Mouse (Mus musculus) heart, postnatal 0 days (tissue): ENCODE results near the gene Dysf. TPM values are rescaled to one million over a fixed set of nuclear protein-coding genes. Genes with fewer than 3 reads are reported as not detected.
A peak's percentile ranks its signal among the peaks of the same experiment; 100 is the strongest.

Experiments used
- ATAC-seq: fragments of 200-750 bp; cut with Nextera tagmentation; 2 replicates; pipeline ENCODE4 v1.8.0; 2017; ENCODE audit warnings: low read depth, moderate number of reproducible peaks, moderate library complexity; ENCODE audit not compliant: insufficient read depth
- DNase-seq: peaks from one replicate; pipeline ENCODE4 v3.0.0-alpha.2; 2016; ENCODE audit warnings: low spot score
- H3K27ac ChIP-seq: fragments of 300-500 bp; sonication (generic); 2 replicates; pipeline ENCODE4 v1.5.1; 2014; ENCODE audit warnings: low read depth, mild to moderate bottlenecking
- H3K27me3 ChIP-seq: fragments of 300-500 bp; sonication (generic); 2 replicates; pipeline ENCODE4 v1.6.1; 2014; ENCODE audit warnings: low read length, mixed read lengths; ENCODE audit not compliant: control insufficient read depth, insufficient read depth
- H3K36me3 ChIP-seq: fragments of 300-500 bp; sonication (generic); replicated peaks from 2 replicates; pipeline ENCODE4 v1.6.1; 2014; ENCODE audit warnings: low read length, mixed read lengths; ENCODE audit not compliant: control insufficient read depth, insufficient read depth
- H3K4me1 ChIP-seq: fragments of 300-500 bp; sonication (generic); 2 replicates; pipeline ENCODE4 v1.6.1; 2014; ENCODE audit warnings: antibody characterized with exemption; ENCODE audit not compliant: control insufficient read depth, insufficient read depth
- H3K4me2 ChIP-seq: fragments of 300-500 bp; sonication (generic); 2 replicates; pipeline ENCODE4 v1.6.1; 2014; ENCODE audit warnings: low read depth, mild to moderate bottlenecking, low read length, moderate library complexity
- H3K4me3 ChIP-seq: fragments of 300-500 bp; sonication (generic); 2 replicates; pipeline ENCODE4 v1.5.1; 2014; ENCODE audit warnings: low read depth, low read length
- H3K9ac ChIP-seq: fragments of 300-500 bp; sonication (generic); replicated peaks from 2 replicates; pipeline ENCODE4 v1.6.1; 2014; ENCODE audit warnings: low read depth, low read length, mixed read lengths
- H3K9me3 ChIP-seq: fragments of 300-500 bp; sonication (generic); replicated peaks from 2 replicates; pipeline ENCODE4 v1.6.1; 2016; ENCODE audit warnings: low read length; ENCODE audit not compliant: control insufficient read depth
- CTCF ChIP-seq: IDR thresholded peaks from 2 replicates; pipeline ENCODE4 v1.5.1; 2016; ENCODE audit warnings: antibody characterized with exemption, control low read depth, low read depth
- EP300 ChIP-seq: IDR thresholded peaks from 2 replicates; pipeline ENCODE4 v1.6.1; 2016; ENCODE audit warnings: antibody characterized with exemption, low read depth
- WGBS: fragments of 180-500 bp; shearing (Covaris S2); extraction: QIAGEN DNeasy Blood & Tissue Kit; methylation state at CpG from one replicate; pipeline ENCODE4 v1.1.7; 2014; 5-methylcytosine and 5-hydroxymethylcytosine counted together
- polyA plus RNA-seq: library from polyadenylated mRNA; unstranded; fragments of >200 nt; fragmentation: Nextera tagmentation; extraction: Ambion mirVana; gene quantifications from 2 replicates; pipeline ENCODE4 v1.2.1, GENCODE M21; 2015
- total RNA-seq: library from RNA; depleted of rRNA; stranded (reverse); fragments of >200 nt; gene quantifications from 2 replicates; pipeline ENCODE4 v1.2.3, GENCODE M21; 2014; ENCODE audit warnings: low replicate concordance

Dysf gene
- total and polyA plus RNA-seq, 2 experiments from 2014 or later = 15.0 to 21.9 TPM

DNA sequence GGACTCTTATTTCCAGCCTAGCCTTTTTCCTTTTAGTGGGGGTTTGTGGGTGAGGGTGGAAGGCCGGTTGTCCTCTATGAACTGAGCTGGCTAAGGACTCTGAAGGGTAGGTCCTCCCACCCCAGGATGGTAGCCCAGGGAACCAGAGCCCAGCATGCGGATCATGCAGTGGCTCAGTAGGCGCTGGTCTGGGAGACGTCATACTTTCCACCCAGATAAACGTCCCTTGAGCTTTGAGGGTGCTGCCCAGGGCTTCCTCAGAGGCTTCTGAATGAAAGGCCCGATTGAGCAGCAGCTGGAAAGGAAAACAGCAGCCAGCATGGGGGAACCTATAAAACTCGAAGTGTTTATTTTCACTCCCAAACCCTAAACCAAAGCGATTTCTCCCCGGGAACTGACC, 123.1 kb downstream of the Dysf start:
- 0 out of 2 replicates have a peak, but pooled peaks have one; percentile 31 for ATAC-seq
- WGBS = 60% methylated on average over 9 of the region's 9 CpGs
- no peak overlapping the region for H3K27ac ChIP-seq

DNA sequence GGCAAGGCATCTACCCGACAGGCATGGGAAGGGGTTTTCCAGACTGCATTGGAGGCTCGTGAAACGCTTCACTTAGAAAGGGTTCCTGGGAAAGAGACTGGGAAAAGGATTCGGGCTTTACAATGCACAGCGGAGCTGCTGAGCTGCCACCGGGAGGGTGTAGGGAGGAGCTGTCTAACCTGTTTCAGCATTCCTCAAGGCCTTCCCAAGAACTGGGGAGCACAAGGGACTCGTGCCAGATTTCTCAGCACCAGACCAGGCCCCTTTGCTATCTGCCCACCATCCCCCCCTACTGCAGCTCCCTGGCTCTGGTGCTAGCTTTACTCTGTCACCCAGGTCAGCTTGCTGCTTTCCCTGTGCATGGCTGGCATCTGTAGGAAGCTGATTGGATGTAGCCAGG, 124.7 kb downstream of the Dysf start:
- Histone ChIP-seq H3K4me2 (no peak overlapping the region), H3K9me3 (no peaks in the 10 kb centered on the region), H3K9ac (no peak overlapping the region), H3K4me1 (no peaks in the 10 kb centered on the region), H3K4me3 (no peak overlapping the region), H3K27ac (no peak overlapping the region), H3K36me3 (peaks cover 27% of the 10 kb centered on the region), H3K27me3 (no peaks in the 10 kb centered on the region)
- TF ChIP-seq EP300 = no peak
- no peak for TF ChIP-seq CTCF
- 63% methylated on average over 7 of the region's 7 CpGs for WGBS
- DNase-seq = no peak
- ATAC-seq = no peak

More for the DNA sequence above, 123.1 kb downstream of the Dysf start:
- Histone ChIP-seq H3K4me3 (no peak overlapping the region), H3K27me3 (no peaks in the 10 kb centered on the region), H3K9ac (no peak overlapping the region), H3K4me1 (no peaks in the 10 kb centered on the region), H3K9me3 (no peaks in the 10 kb centered on the region), H3K36me3 (peaks cover 13% of the 10 kb centered on the region), H3K4me2 (no peak overlapping the region)
- DNase-seq = no peak
- TF ChIP-seq CTCF (no peak), EP300 (no peak)

DNA sequence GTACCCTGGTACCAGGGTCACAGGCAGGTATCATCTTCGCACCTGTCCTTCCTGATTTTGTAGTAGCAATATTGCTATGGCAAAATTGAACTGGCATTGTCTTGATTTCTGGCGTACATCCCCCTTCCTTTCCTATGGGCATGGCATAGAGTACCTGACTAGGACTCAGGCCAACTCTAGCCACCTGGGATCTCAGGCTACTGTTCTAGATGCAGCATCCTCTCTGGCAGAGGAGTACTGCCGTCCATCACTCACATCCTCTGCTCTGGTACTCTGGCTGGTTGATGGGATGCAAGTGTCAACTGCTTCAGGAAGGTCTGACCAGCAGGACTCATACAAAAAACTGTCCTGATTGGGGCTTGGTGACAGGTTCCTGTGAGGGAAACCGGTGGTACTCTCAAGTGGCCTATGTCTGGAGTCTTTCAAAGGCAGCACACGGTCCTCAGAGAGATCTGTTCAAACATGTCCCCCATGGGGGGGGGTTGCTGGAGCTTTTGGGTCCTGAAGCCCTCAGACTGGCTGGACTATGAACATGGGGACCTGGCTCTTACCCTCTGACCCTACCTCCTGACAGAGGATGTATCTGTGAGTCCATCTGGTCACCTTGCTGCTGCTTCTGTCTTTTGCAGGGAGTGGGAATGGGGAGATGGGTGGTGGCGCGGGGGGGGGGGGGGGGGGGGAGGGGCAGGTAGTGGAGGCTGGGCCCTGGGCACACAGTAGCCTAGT, 125.8 kb downstream of the Dysf start:
- DNase-seq = no peak

DNA sequence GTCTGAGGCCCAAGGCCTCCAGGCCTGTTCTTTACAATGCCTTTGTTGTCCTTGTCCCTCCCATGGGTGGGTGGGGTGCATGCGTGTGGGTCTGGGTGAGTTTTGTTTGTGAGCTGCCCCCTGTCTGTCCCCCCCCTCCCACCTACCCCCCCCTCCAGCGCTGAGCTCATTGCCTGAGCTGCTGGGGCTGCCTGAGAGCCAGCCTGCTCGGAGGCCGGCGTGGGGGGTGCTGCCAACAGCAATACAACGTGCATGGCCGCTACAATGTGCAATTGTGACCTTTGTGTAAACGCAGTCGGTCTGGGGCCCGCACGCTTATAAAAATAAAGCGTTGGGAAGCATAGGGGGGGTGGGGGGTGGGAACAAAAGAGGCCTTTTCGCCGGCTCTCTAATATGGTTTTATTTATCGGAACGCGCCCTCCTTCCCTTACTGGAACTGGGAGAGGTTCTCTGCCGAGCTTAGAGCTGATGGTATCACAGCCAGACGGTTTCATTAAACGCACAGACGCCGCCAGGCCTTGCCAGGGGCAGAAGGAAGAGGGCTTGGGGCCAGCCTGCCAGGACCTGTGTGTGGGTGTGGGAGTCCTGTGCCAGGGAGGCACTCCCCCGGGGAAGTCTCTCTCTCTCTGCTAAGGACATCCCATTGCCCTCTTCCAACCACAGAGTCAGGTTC, 126.5 kb downstream of the Dysf start:
- peaks cover 33% of the 10 kb centered on the region for H3K36me3 ChIP-seq
- H3K27ac ChIP-seq = no peak overlapping the region
- no peak for DNase-seq
- H3K9me3 ChIP-seq = no peaks in the 10 kb centered on the region
- WGBS = 62% methylated on average over 23 of the region's 23 CpGs
- ATAC-seq = peak; percentile 16; the same call in 1 of the 2 replicates
- H3K4me3 ChIP-seq = no peak overlapping the region
- TF ChIP-seq CTCF (no peak), EP300 (no peak)
- H3K27me3 ChIP-seq = no peaks in the 10 kb centered on the region
- H3K4me1 ChIP-seq = peaks cover 8% of the 10 kb centered on the region
- H3K9ac ChIP-seq = peak overlapping the region; percentile 30; the same call in 1 of the 2 replicates
- H3K4me2 ChIP-seq = no peak overlapping the region

More for the DNA sequence above, 125.8 kb downstream of the Dysf start:
- Histone ChIP-seq H3K27me3 (no peaks in the 10 kb centered on the region), H3K4me2 (no peak overlapping the region), H3K9ac (no peak overlapping the region), H3K36me3 (peaks cover 33% of the 10 kb centered on the region), H3K4me1 (0 out of 2 replicates have a peak, but pooled peaks cover 3% of the 10 kb centered on the region), H3K9me3 (no peaks in the 10 kb centered on the region), H3K4me3 (no peak overlapping the region), H3K27ac (no peak overlapping the region)
- WGBS = 69% methylated on average over 5 of the region's 7 CpGs
- ATAC-seq = no peak
- TF ChIP-seq CTCF (no peak), EP300 (no peak)

DNA sequence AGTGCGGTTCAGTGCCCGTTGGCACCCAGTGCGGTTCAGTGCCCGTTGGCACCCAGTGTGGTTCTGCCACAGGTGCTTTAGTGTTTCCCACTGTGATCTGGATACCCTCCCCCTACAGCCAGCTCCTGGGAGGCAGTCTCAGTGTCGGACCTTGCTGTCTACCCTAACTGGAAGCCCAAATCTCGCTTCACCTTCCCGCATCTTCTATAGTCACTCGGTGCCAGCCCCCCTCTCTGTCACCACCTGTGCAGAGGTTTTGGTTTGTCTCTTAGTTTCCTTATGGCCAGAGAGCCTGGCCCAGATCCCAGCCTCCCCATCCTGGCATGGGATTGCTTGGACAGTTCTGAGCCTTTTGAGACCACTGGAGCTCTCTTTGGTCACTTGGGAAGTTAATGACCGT, 127.3 kb downstream of the Dysf start:
- peaks cover 30% of the 10 kb centered on the region; the same call in 1 of the 2 replicates for H3K36me3 ChIP-seq
- no peak for TF ChIP-seq EP300
- TF ChIP-seq CTCF = no peak
- 93% methylated on average over 9 of the region's 9 CpGs for WGBS
- no peak for ATAC-seq
- no peaks in the 10 kb centered on the region for H3K9me3 ChIP-seq
- H3K27ac ChIP-seq = no peak overlapping the region
- H3K4me3 ChIP-seq = no peak overlapping the region
- H3K4me1 ChIP-seq = peaks cover 13% of the 10 kb centered on the region
- no peak for DNase-seq
- H3K27me3 ChIP-seq = no peaks in the 10 kb centered on the region
- no peak overlapping the region for H3K4me2 ChIP-seq
- no peak overlapping the region for H3K9ac ChIP-seq
